Mouse (Mus musculus): ENCODE data around the gene Arnt2.

Gene Arnt2

GRCm38 (mm10) chr7:84227652-84228051, 182.3 kb downstream of the Arnt2 start:
- DNase-seq = no peak

DNA sequence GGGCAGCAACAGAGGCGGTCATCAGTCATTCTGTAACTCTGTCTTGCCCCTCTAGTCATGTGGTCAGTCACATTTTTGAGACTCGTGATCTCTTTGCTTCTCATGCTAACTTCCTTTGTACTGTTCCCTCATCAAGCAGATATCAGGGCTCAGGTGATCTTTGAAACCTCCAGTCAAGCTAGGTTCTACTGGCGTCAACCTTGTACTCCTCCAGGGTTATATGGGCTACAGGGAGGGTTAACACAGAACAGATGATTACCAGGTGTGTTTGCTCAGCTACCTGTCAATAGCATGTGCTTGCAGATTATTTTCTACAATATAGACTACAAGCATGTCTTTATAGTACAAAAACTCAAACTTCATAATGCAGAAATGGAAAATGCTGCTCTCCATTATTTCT, 183.1 kb downstream of the Arnt2 start:
- no peak for DNase-seq

- DNase-seq = no peak
Measured at GRCm38 (mm10) chr7:84212112-84212511, 197.9 kb downstream of the Arnt2 start.

GRCm38 (mm10) chr7:84210585-84211291, 199.2 kb downstream of the Arnt2 start:
- DNase-seq = no peak

GRCm38 (mm10) chr7:84203981-84204380, 206.0 kb downstream of the Arnt2 start:
- no peak for DNase-seq

- no peak for DNase-seq
Measured at GRCm38 (mm10) chr7:84201151-84202068, 208.6 kb downstream of the Arnt2 start.

GRCm38 (mm10) chr7:84197208-84197860, 212.6 kb downstream of the Arnt2 start:
- no peak for DNase-seq
